Mouse (Mus musculus) liver, embryonic 12.5 days (tissue): ENCODE measurements around the gene Elovl7. TPM values are rescaled to one million over a fixed set of nuclear protein-coding genes. Genes with fewer than 3 reads are reported as not detected.

Source experiments
- ATAC-seq: fragments of 200-750 bp; cut with Nextera tagmentation; 2 replicates; pipeline ENCODE4 v1.8.0; 2017; ENCODE audit warnings: moderate number of reproducible peaks, mild to moderate bottlenecking, moderate library complexity
- H3K27ac ChIP-seq: fragments of 300-500 bp; sonication (generic); 2 replicates; pipeline ENCODE4 v1.5.1; 2016; ENCODE audit warnings: mild to moderate bottlenecking
- H3K27me3 ChIP-seq: fragments of 300-500 bp; sonication (generic); replicated peaks from 2 replicates; pipeline ENCODE4 v1.6.1; 2016; ENCODE audit warnings: mild to moderate bottlenecking, moderate library complexity
- H3K36me3 ChIP-seq: fragments of 300-500 bp; sonication (generic); 2 replicates; pipeline ENCODE4 v1.6.1; 2016; ENCODE audit warnings: mild to moderate bottlenecking, moderate library complexity
- H3K4me1 ChIP-seq: fragments of 300-500 bp; sonication (generic); 2 replicates; pipeline ENCODE4 v1.6.1; 2016
- H3K4me2 ChIP-seq: fragments of 300-500 bp; sonication (generic); 2 replicates; pipeline ENCODE4 v1.6.1; 2016; ENCODE audit warnings: mild to moderate bottlenecking, moderate library complexity
- H3K4me3 ChIP-seq: fragments of 300-500 bp; sonication (generic); 2 replicates; pipeline ENCODE4 v1.5.1; 2016; ENCODE audit warnings: mild to moderate bottlenecking, moderate library complexity
- H3K9ac ChIP-seq: fragments of 300-500 bp; sonication (generic); 2 replicates; pipeline ENCODE4 v1.6.1; 2016; ENCODE audit warnings: mild to moderate bottlenecking, moderate library complexity
- H3K9me3 ChIP-seq: fragments of 300-500 bp; sonication (generic); replicated peaks from 2 replicates; pipeline ENCODE4 v1.6.1; 2016; ENCODE audit warnings: mild to moderate bottlenecking, moderate library complexity
- WGBS: fragments of 180-500 bp; shearing (Covaris S2); methylation state at CpG from one replicate; pipeline ENCODE4 v1.1.7; 2016; ENCODE audit not compliant: insufficient replicate concordance; 5-methylcytosine and 5-hydroxymethylcytosine counted together
- polyA plus RNA-seq: library from polyadenylated mRNA; unstranded; fragments of >200 nt; fragmentation: Nextera tagmentation; extraction: Ambion mirVana; gene quantifications from 2 replicates; pipeline ENCODE4 v1.2.1, GENCODE M21; 2016

Elovl7 gene
- polyA plus RNA-seq, 1 experiment from 2014 or later: 2.2 TPM

DNA sequence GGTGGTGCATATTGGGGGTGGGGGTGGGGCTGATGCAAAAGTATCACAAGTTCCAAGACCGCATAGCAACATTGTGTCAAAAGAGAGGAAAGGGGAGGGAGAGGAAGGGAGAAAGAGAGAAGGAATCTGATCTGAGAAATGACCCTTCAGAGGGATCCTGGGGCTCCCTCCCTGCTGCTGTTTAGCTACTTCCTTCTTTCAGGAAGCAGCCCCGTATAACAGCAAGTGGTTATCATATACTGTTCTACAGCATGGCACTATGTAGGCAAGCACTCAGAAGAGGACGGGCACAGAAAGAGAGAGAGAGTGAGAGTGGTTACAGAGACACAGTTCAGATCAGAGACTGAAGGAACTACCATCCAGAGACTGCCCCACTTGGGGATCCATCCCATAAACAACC lies 73.7 kb downstream of the Elovl7 start:
- H3K36me3 ChIP-seq: no peaks in the 10 kb centered on the region
- WGBS: 20% methylated on average over 3 of the region's 3 CpGs
- no peak overlapping the region for H3K4me3 ChIP-seq
- peaks cover 9% of the 10 kb centered on the region for H3K4me1 ChIP-seq
- H3K9me3 ChIP-seq: no peaks in the 10 kb centered on the region
- no peak overlapping the region for H3K4me2 ChIP-seq
- no peak overlapping the region for H3K9ac ChIP-seq
- peaks cover 7% of the 10 kb centered on the region; the same call in 1 of the 2 replicates for H3K27me3 ChIP-seq
- ATAC-seq: no peak
- H3K27ac ChIP-seq: no peak overlapping the region

- Histone ChIP-seq H3K9me3 (no peaks in the 10 kb centered on the region), H3K27ac (no peak overlapping the region), H3K4me1 (peaks cover 9% of the 10 kb centered on the region), H3K27me3 (peaks cover 7% of the 10 kb centered on the region; the same call in 1 of the 2 replicates), H3K9ac (no peak overlapping the region), H3K4me3 (no peak overlapping the region), H3K4me2 (no peak overlapping the region), H3K36me3 (no peaks in the 10 kb centered on the region)
- ATAC-seq: no peak
- WGBS: 56% methylated on average over 3 of the region's 3 CpGs
Observed at GRCm38 (mm10) chr13:108289436-108289835, 75.2 kb downstream of the Elovl7 start.

- H3K4me2 ChIP-seq: peak overlapping the region; percentile 26
- H3K4me1 ChIP-seq: peaks cover 9% of the 10 kb centered on the region
- H3K27ac ChIP-seq: no peak overlapping the region
- H3K27me3 ChIP-seq: peaks cover 7% of the 10 kb centered on the region; the same call in 1 of the 2 replicates
- WGBS: 39% methylated on average over 4 of the region's 4 CpGs
- no peaks in the 10 kb centered on the region for H3K36me3 ChIP-seq
- H3K9ac ChIP-seq: no peak overlapping the region
- H3K4me3 ChIP-seq: no peak overlapping the region
- H3K9me3 ChIP-seq: no peaks in the 10 kb centered on the region
- no peak for ATAC-seq
Observed at GRCm38 (mm10) chr13:108290314-108290713, 76.1 kb downstream of the Elovl7 start.

- Histone ChIP-seq H3K27me3 (no peaks in the 10 kb centered on the region), H3K4me1 (peaks cover 23% of the 10 kb centered on the region), H3K4me2 (peak overlapping the region; percentile 75), H3K36me3 (no peaks in the 10 kb centered on the region), H3K9me3 (no peaks in the 10 kb centered on the region), H3K9ac (peak overlapping the region; percentile 3), H3K4me3 (peak overlapping the region; percentile 54), H3K27ac (peak overlapping the region; percentile 77)
- peak; percentile 83 for ATAC-seq
- 2% methylated on average over 12 of the region's 12 CpGs for WGBS
Observed at GRCm38 (mm10) chr13:108297350-108298093, 83.3 kb downstream of the Elovl7 start.

- H3K4me3 ChIP-seq: no peak overlapping the region
- no peaks in the 10 kb centered on the region for H3K9me3 ChIP-seq
- H3K27ac ChIP-seq: no peak overlapping the region
- H3K36me3 ChIP-seq: no peaks in the 10 kb centered on the region
- peaks cover 23% of the 10 kb centered on the region for H3K4me1 ChIP-seq
- WGBS: 26% methylated on average over 5 of the region's 5 CpGs
- no peak overlapping the region for H3K4me2 ChIP-seq
- no peaks in the 10 kb centered on the region for H3K27me3 ChIP-seq
- no peak overlapping the region for H3K9ac ChIP-seq
- no peak for ATAC-seq
Observed at GRCm38 (mm10) chr13:108298241-108298640, 84.0 kb downstream of the Elovl7 start.

DNA sequence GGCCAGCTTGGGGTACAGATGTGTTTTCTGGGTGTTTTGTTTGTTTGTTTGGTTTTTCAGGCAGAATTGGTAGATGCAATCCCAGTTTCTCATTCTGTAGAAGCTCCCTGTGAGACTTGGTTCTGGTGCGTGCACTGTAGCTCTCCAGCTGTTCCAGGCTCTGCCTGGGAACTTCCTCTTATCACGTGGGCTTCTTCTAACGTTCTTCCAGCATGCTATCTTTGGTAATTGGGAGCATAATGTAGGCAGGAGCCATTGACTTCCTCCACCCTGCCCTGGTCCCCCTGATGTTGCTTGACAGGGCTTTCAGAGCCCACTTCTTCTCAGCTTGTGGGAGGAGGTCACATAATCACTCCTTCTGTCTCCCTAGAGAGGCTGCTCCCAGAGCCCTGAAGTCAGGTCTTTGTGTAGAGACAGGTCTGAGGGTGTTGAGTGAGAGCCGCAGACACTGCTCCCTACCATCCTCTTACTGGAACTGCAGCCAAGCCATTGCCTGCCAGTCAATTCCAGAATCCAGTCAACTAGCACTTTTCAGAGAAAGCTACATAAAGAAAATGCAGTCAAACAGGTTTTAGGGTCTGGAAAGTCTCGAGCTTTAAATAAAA lies 86.2 kb downstream of the Elovl7 start:
- H3K27ac ChIP-seq: no peak overlapping the region
- no peaks in the 10 kb centered on the region for H3K36me3 ChIP-seq
- H3K4me3 ChIP-seq: no peak overlapping the region
- no peak for ATAC-seq
- no peak overlapping the region for H3K4me2 ChIP-seq
- 18% methylated on average over 5 of the region's 5 CpGs for WGBS
- H3K27me3 ChIP-seq: no peaks in the 10 kb centered on the region
- peaks cover 26% of the 10 kb centered on the region for H3K4me1 ChIP-seq
- H3K9ac ChIP-seq: no peak overlapping the region
- H3K9me3 ChIP-seq: no peaks in the 10 kb centered on the region

GRCm38 (mm10) chr13:108301411-108301810 lies 87.2 kb downstream of the Elovl7 start:
- Histone ChIP-seq H3K27me3 (no peaks in the 10 kb centered on the region; the same call in 1 of the 2 replicates), H3K36me3 (no peaks in the 10 kb centered on the region), H3K4me3 (no peak overlapping the region), H3K27ac (no peak overlapping the region), H3K9ac (no peak overlapping the region), H3K4me1 (peaks cover 24% of the 10 kb centered on the region), H3K9me3 (no peaks in the 10 kb centered on the region), H3K4me2 (no peak overlapping the region)
- no peak for ATAC-seq
- WGBS: 72% methylated on average over 7 of the region's 7 CpGs

GRCm38 (mm10) chr13:108302957-108303675 lies 88.9 kb downstream of the Elovl7 start:
- Histone ChIP-seq H3K9ac (no peak overlapping the region), H3K4me2 (no peak overlapping the region), H3K4me1 (peaks cover 7% of the 10 kb centered on the region; the same call in 1 of the 2 replicates), H3K27ac (no peak overlapping the region), H3K36me3 (no peaks in the 10 kb centered on the region), H3K27me3 (no peaks in the 10 kb centered on the region; the same call in 1 of the 2 replicates), H3K4me3 (no peak overlapping the region), H3K9me3 (no peaks in the 10 kb centered on the region)
- 66% methylated on average over 7 of the region's 7 CpGs for WGBS
- ATAC-seq: no peak

GRCm38 (mm10) chr13:108303841-108304240 lies 89.6 kb downstream of the Elovl7 start:
- no peaks in the 10 kb centered on the region for H3K9me3 ChIP-seq
- no peak overlapping the region for H3K27ac ChIP-seq
- no peak overlapping the region for H3K9ac ChIP-seq
- WGBS: 18% methylated on average over 1 of the region's 1 CpGs
- no peak for ATAC-seq
- H3K27me3 ChIP-seq: no peaks in the 10 kb centered on the region; the same call in 1 of the 2 replicates
- H3K36me3 ChIP-seq: no peaks in the 10 kb centered on the region
- H3K4me3 ChIP-seq: no peak overlapping the region
- no peak overlapping the region for H3K4me2 ChIP-seq
- 0 out of 2 replicates have a peak, but pooled peaks cover 5% of the 10 kb centered on the region for H3K4me1 ChIP-seq

- ATAC-seq: no peak
- 0 out of 2 replicates have a peak, but pooled peaks cover 5% of the 10 kb centered on the region for H3K4me1 ChIP-seq
- H3K4me2 ChIP-seq: no peak overlapping the region
- no peaks in the 10 kb centered on the region; the same call in 1 of the 2 replicates for H3K27me3 ChIP-seq
- H3K9ac ChIP-seq: no peak overlapping the region
- H3K27ac ChIP-seq: no peak overlapping the region
- H3K9me3 ChIP-seq: no peaks in the 10 kb centered on the region
- no peak overlapping the region for H3K4me3 ChIP-seq
- WGBS: 7% methylated on average over 2 of the region's 2 CpGs
- no peaks in the 10 kb centered on the region for H3K36me3 ChIP-seq
Observed at GRCm38 (mm10) chr13:108304680-108305079, 90.5 kb downstream of the Elovl7 start.

- Histone ChIP-seq H3K27me3 (no peaks in the 10 kb centered on the region; the same call in 1 of the 2 replicates), H3K27ac (peak within 1 kb of the TSS; percentile 99)
- ATAC-seq: peak; percentile 92
Observed at GRCm38 (mm10) chr13:108315702-108316486, 101.7 kb downstream of the Elovl7 start, which contains the start of gene Depdc1b. Gene Depdc1b (plus strand): TSS chr13:108316332.

More at GRCm38 (mm10) chr13:108315702-108316486, 101.7 kb downstream of the Elovl7 start, which contains the start of gene Depdc1b:
- Histone ChIP-seq H3K4me1 (peaks cover 43% of the 10 kb centered on the region), H3K9me3 (no peaks in the 10 kb centered on the region), H3K9ac (peak within 1 kb of the TSS; percentile 94), H3K4me3 (peak within 1 kb of the TSS; percentile 94), H3K36me3 (peaks cover 13% of the 10 kb centered on the region), H3K4me2 (peak within 1 kb of the TSS; percentile 89)
- under 1% methylated on average over 48 of the region's 48 CpGs for WGBS
